ENCODE assay signal across 35 mouse cellular contexts in the genomic region with DNA sequence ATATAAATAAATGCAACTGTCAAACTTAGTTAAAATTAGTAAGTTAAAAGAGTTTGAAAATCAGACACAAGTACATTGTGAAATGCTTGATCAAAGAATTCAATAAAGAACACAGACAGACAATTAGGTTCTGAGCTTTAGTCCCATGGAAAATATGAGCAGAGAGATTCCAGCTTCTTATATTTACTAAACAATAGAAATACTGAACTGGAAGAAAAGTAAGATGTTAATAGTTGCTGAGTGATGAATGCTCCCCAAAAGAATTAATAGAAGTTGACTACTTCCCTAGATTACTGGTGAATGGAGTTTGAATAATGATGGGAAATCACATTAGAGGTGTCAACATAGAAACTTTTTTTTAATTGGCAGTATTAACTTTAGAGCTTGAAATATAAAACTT.
"Had no signal": no experiment of that assay in that cellular context is flagged by ENCODE, and none has a peak within 500 bp of the region (broad histone marks: within the 10 kb centered on the region; RNA-seq: fewer than 3 reads in every experiment).

No protein-coding gene starts in this region.

- H3K27me3 ChIP-seq: heart, embryonic 12.5 days; heart, embryonic 13.5 days; heart, embryonic 15.5 days; hindbrain, embryonic 12.5 days; hindbrain, embryonic 13.5 days; hindbrain, embryonic 15.5 days; intestine, embryonic 15.5 days; kidney, embryonic 15.5 days had no signal

- H3K9me3 ChIP-seq: heart, embryonic 13.5 days; heart, embryonic 15.5 days; hindbrain, embryonic 10.5 days; hindbrain, embryonic 12.5 days; hindbrain, embryonic 13.5 days; hindbrain, embryonic 15.5 days; intestine, embryonic 15.5 days; kidney, embryonic 15.5 days had no signal

- H3K4me2 ChIP-seq: heart, embryonic 11.5 days; heart, embryonic 12.5 days; heart, embryonic 13.5 days; heart, embryonic 15.5 days; hindbrain, embryonic 12.5 days; hindbrain, embryonic 13.5 days; hindbrain, embryonic 14.5 days; hindbrain, embryonic 15.5 days; intestine, embryonic 15.5 days; kidney, embryonic 15.5 days had no signal

- H3K4me3 ChIP-seq: heart, embryonic 12.5 days; heart, embryonic 13.5 days; heart, embryonic 15.5 days; hindbrain, embryonic 10.5 days; hindbrain, embryonic 12.5 days; hindbrain, embryonic 13.5 days; hindbrain, embryonic 15.5 days; intestine, embryonic 15.5 days; kidney, embryonic 15.5 days; layer of hippocampus, adult 2 months; left cerebral cortex, adult 2 months had no signal

- H3K4me1 ChIP-seq: heart, embryonic 12.5 days; heart, embryonic 13.5 days; heart, embryonic 15.5 days; hindbrain, embryonic 10.5 days; hindbrain, embryonic 12.5 days; hindbrain, embryonic 13.5 days; hindbrain, embryonic 15.5 days; intestine, embryonic 15.5 days; kidney, embryonic 15.5 days had no signal

- H3K27ac ChIP-seq: heart, embryonic 13.5 days; heart, embryonic 15.5 days; hindbrain, embryonic 10.5 days; hindbrain, embryonic 12.5 days; hindbrain, embryonic 13.5 days; hindbrain, embryonic 14.5 days; hindbrain, embryonic 15.5 days; hindbrain, postnatal 0 days; intestine, embryonic 15.5 days; kidney, embryonic 15.5 days; kidney, postnatal 0 days; layer of hippocampus, adult 2 months; left cerebral cortex, adult 2 months had no signal

- DNase-seq: heart, postnatal 10 days; heart, postnatal 14 days; heart, postnatal 36 days; heart, postnatal 4 days; kidney, adult 11 months; kidney, adult 18-20 months; kidney, adult 2 months; kidney, adult 8-10 months; kidney, adult 9 months; kidney, postnatal 10 days; kidney, postnatal 14 days; kidney, postnatal 25 days; kidney, postnatal 36 days; kidney, postnatal 4 days; layer of hippocampus, adult 9-11 months; layer of hippocampus, postnatal 36 days had no signal

- H3K36me3 ChIP-seq: heart, embryonic 12.5 days; heart, embryonic 13.5 days; heart, embryonic 15.5 days; hindbrain, embryonic 10.5 days; hindbrain, embryonic 12.5 days; hindbrain, embryonic 13.5 days; hindbrain, embryonic 15.5 days; intestine, embryonic 15.5 days; kidney, embryonic 15.5 days had no signal

- ATAC-seq: hindbrain, embryonic 16.5 days; hindbrain, postnatal 0 days; inflammation-experienced regulatory T-cells, adult 6 months; intestine, embryonic 15.5 days; intestine, embryonic 16.5 days; intestine, postnatal 0 days had no signal

- H3K9ac ChIP-seq: heart, embryonic 12.5 days; heart, embryonic 13.5 days; heart, embryonic 15.5 days; hindbrain, embryonic 12.5 days; hindbrain, embryonic 13.5 days; hindbrain, embryonic 14.5 days; hindbrain, embryonic 15.5 days; intestine, embryonic 15.5 days; kidney, embryonic 15.5 days had no signal
